Mouse (Mus musculus) 3134 (cell line): Measurements from ENCODE around the gene Serpinb3d.
"Not testable (repeated sequence)": the region's sequence is repeated elsewhere in the genome, so short reads cannot be mapped to it uniquely, and the experiment has no call there.

ENCODE experiments used
- DNase-seq: peaks from one replicate; pipeline ENCODE4 v3.0.0-alpha.2; 2011; ENCODE audit warnings: low spot score; ENCODE audit not compliant: insufficient read length; ENCODE audit errors: extremely low read depth

Gene Serpinb3d

DNA sequence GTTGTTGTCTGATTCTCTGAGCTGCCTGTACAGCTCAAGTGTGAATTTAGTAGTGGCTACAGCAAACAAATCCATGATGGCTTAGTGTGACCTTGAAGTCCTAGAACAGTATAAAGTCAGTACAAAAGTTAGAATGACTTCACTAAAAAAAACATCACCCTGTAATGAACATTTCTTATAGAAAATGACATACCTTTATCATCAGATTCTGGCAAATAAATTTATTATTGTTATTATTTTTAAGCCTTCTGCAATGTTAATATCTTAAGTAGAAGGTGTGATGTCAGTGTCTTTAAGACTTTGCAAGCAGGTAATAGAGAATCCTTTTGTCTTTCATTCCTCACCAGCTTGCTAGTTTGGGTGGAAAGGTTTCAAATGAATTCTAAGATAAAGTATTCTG is at the start of gene Serpinb3d:
Gene Serpinb3d (minus strand): TSS at position 101 of the 400 bp plus-strand sequence.
- no peak for DNase-seq

- DNase-seq = not testable (repeated sequence)
Measured at GRCm38 (mm10) chr1:107127453-107127852, 44.1 kb upstream of the Serpinb3d start.

DNA sequence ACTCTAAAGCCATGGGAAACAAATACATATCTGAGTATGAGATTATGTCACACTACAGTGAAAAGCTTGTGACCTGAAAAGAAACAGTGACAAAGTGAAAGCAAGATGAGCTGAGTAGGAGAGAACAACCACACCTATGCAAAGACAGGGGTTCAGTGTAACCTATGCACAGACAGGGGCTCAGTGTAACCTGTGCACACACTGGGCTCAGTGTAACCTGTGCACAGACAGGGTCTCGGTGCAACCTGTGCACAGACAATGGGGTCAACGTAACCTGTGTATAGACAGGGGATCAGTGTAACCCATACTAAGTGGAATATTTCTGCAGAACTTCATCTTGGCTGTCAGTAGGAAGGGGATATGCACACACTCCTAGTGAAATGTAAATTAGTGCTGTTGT is 15.1 kb upstream of the Serpinb3d start:
- no peak for DNase-seq

DNA sequence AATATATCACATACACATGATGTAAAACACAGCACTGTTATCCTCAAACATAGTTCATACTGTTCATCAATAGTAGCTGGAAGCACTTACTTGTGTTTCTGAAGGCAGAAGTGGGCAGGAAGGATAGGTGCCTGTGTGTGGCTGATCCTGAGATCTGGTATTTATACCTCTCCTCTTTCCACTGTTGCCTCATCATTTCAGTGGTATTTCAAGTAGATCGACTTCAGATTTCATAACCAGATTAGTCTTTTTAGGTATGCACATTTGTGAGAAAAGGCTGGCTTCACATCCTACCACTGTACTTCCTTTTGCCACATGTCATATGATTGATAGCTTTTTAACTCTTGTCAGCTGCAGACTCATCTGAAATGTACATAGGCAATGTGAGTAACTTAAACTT is 31.1 kb downstream of the Serpinb3d start, which contains the start of gene Serpinb3a:
Gene Serpinb3a (minus strand): TSS at position 101 of the 400 bp plus-strand sequence.
- DNase-seq = no peak

DNA sequence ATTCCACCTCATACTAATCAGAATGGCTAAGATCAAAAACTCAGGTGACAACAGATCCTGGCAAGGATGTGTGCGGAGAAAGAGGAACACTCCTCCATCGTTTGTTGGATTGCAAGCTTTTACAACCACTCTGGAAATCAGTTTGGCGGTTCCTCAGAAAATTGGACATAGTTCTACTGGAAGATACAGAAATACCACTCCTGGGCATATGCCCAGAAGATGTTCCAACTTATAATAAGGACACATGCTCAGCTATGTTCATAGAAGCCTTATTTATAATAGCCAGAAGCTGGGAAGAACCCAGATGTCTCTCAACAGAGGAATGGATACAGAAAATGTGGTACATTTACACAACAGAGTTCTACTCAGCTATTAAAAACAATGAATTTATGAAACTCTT is 49.1 kb downstream of the Serpinb3d start:
- DNase-seq = not testable (repeated sequence)
